Mouse (Mus musculus): ENCODE data around the gene Tex30. TPM values are rescaled to one million over a fixed set of nuclear protein-coding genes. Genes with fewer than 3 reads are reported as not detected.
"Not testable (repeated sequence)": the region's sequence is repeated elsewhere in the genome, so short reads cannot be mapped to it uniquely, and the experiment has no call there.

Tex30 gene
- polyA plus RNA-seq, 1 experiment from 2014 or later: 115 TPM

- DNase-seq (ENCODE audit: low spot score, missing footprints) (no peak), ATAC-seq (ENCODE audit: low FRiP score) (no peak)
- H3K4me1 ChIP-seq (ENCODE audit: control insufficient read depth, insufficient read depth, low read length): no peaks in the 10 kb centered on the region
These were observed 44.4 kb downstream of the Tex30 start for GRCm38 (mm10) chr1:44057805-44058204.

GRCm38 (mm10) chr1:44046556-44046955 lies 55.7 kb downstream of the Tex30 start:
- Histone ChIP-seq H3K4me2 (no peak overlapping the region), H3K9ac (ENCODE audit: low read length) (no peak overlapping the region), H3K4me1 (ENCODE audit: control insufficient read depth, insufficient read depth, low read length) (no peaks in the 10 kb centered on the region), H3K4me3 (ENCODE audit: low read depth, low read length) (no peak overlapping the region), H3K27ac (ENCODE audit: low read depth, low read length) (no peak overlapping the region), H3K27me3 (ENCODE audit: control insufficient read depth, insufficient read depth, low read length) (no peaks in the 10 kb centered on the region), H3K9me3 (ENCODE audit: control insufficient read depth, low read length) (no peaks in the 10 kb centered on the region), H3K36me3 (ENCODE audit: control insufficient read depth, insufficient read depth, low read length) (no peaks in the 10 kb centered on the region)
- DNase-seq (ENCODE audit: low spot score, missing footprints) (no peak), ATAC-seq (ENCODE audit: low FRiP score) (no peak)
- 87% methylated on average over 2 of the region's 2 CpGs for WGBS

More at GRCm38 (mm10) chr1:44057805-44058204, 44.4 kb downstream of the Tex30 start:
- H3K4me3 ChIP-seq (ENCODE audit: low read depth, low read length): no peak overlapping the region
- H3K4me2 ChIP-seq: no peak overlapping the region
- H3K27me3 ChIP-seq (ENCODE audit: control insufficient read depth, insufficient read depth, low read length): no peaks in the 10 kb centered on the region
- no peak overlapping the region for H3K27ac ChIP-seq (ENCODE audit: low read depth, low read length)
- no peak overlapping the region for H3K9ac ChIP-seq (ENCODE audit: low read length)
- H3K36me3 ChIP-seq (ENCODE audit: control insufficient read depth, insufficient read depth, low read length): no peaks in the 10 kb centered on the region
- no peaks in the 10 kb centered on the region for H3K9me3 ChIP-seq (ENCODE audit: control insufficient read depth, low read length)
- 81% methylated on average over 3 of the region's 3 CpGs for WGBS

GRCm38 (mm10) chr1:44045689-44046088 lies 56.6 kb downstream of the Tex30 start:
- not testable (repeated sequence) for H3K4me1 ChIP-seq (ENCODE audit: control insufficient read depth, insufficient read depth, low read length); H3K4me2 ChIP-seq; DNase-seq (ENCODE audit: low spot score, missing footprints); H3K9me3 ChIP-seq (ENCODE audit: control insufficient read depth, low read length); H3K4me3 ChIP-seq (ENCODE audit: low read depth, low read length); H3K27ac ChIP-seq (ENCODE audit: low read depth, low read length); H3K27me3 ChIP-seq (ENCODE audit: control insufficient read depth, insufficient read depth, low read length); H3K36me3 ChIP-seq (ENCODE audit: control insufficient read depth, insufficient read depth, low read length); ATAC-seq (ENCODE audit: low FRiP score); H3K9ac ChIP-seq (ENCODE audit: low read length)
- WGBS: 79% methylated on average over 5 of the region's 5 CpGs

- H3K9ac ChIP-seq (ENCODE audit: low read length): peak overlapping the region; percentile 55
- H3K4me3 ChIP-seq (ENCODE audit: low read depth, low read length): peak overlapping the region; percentile 25
- peak; percentile 66; the same call in 1 of the 2 replicates for ATAC-seq (ENCODE audit: low FRiP score)
- H3K27me3 ChIP-seq (ENCODE audit: control insufficient read depth, insufficient read depth, low read length): no peaks in the 10 kb centered on the region
- no peaks in the 10 kb centered on the region for H3K4me1 ChIP-seq (ENCODE audit: control insufficient read depth, insufficient read depth, low read length)
- no peak for DNase-seq (ENCODE audit: low spot score, missing footprints)
- no peaks in the 10 kb centered on the region for H3K36me3 ChIP-seq (ENCODE audit: control insufficient read depth, insufficient read depth, low read length)
- no peak overlapping the region for H3K27ac ChIP-seq (ENCODE audit: low read depth, low read length)
- 4% methylated on average over 6 of the region's 6 CpGs for WGBS
- H3K4me2 ChIP-seq: peak overlapping the region; percentile 47
- H3K9me3 ChIP-seq (ENCODE audit: control insufficient read depth, low read length): no peaks in the 10 kb centered on the region
These were observed 59.7 kb downstream of the Tex30 start for GRCm38 (mm10) chr1:44042555-44042915.

GRCm38 (mm10) chr1:44041797-44042554 lies 60.3 kb downstream of the Tex30 start:
- peak overlapping the region; percentile 47 for H3K4me2 ChIP-seq
- H3K4me3 ChIP-seq (ENCODE audit: low read depth, low read length): peak overlapping the region; percentile 25
- 3% methylated on average over 17 of the region's 17 CpGs for WGBS
- H3K36me3 ChIP-seq (ENCODE audit: control insufficient read depth, insufficient read depth, low read length): no peaks in the 10 kb centered on the region
- no peaks in the 10 kb centered on the region for H3K9me3 ChIP-seq (ENCODE audit: control insufficient read depth, low read length)
- ATAC-seq (ENCODE audit: low FRiP score) (peak; percentile 81), DNase-seq (ENCODE audit: low spot score, missing footprints) (peak; percentile 95)
- H3K27ac ChIP-seq (ENCODE audit: low read depth, low read length): no peak overlapping the region
- H3K9ac ChIP-seq (ENCODE audit: low read length): peak overlapping the region; percentile 55
- no peaks in the 10 kb centered on the region for H3K27me3 ChIP-seq (ENCODE audit: control insufficient read depth, insufficient read depth, low read length)
- no peaks in the 10 kb centered on the region for H3K4me1 ChIP-seq (ENCODE audit: control insufficient read depth, insufficient read depth, low read length)

Other genes starting within 250 kb of the Tex30 start
- 72.0 and 72.1 TPM in 2 replicates for gene Tpp2, start 168.8 kb downstream of the Tex30 start, polyA plus RNA-seq (2014; fragmentation: Nextera tagmentation; extraction: Ambion mirVana)
- 0.43 and 0.68 TPM in 2 replicates for gene Mettl21c, start 82.4 kb downstream of the Tex30 start, polyA plus RNA-seq (2014; fragmentation: Nextera tagmentation; extraction: Ambion mirVana)
- gene Gm8251, start 40.5 kb downstream of the Tex30 start, polyA plus RNA-seq (2014; fragmentation: Nextera tagmentation; extraction: Ambion mirVana): 0.26 and 0.29 TPM in 2 replicates
- gene Kdelc1, start 16.4 kb upstream of the Tex30 start, polyA plus RNA-seq (2014; fragmentation: Nextera tagmentation; extraction: Ambion mirVana): 56.8 and 62.1 TPM in 2 replicates
- gene Bivm, start 16.5 kb upstream of the Tex30 start, polyA plus RNA-seq (2014; fragmentation: Nextera tagmentation; extraction: Ambion mirVana): 27.9 and 31.2 TPM in 2 replicates
- gene Ercc5, start 45.3 kb upstream of the Tex30 start, polyA plus RNA-seq (2014; fragmentation: Nextera tagmentation; extraction: Ambion mirVana): 41.8 and 43.5 TPM in 2 replicates
- not detected in 2 replicates for gene Mettl21e, start 116.5 kb upstream of the Tex30 start, polyA plus RNA-seq (2014; fragmentation: Nextera tagmentation; extraction: Ambion mirVana)